Mouse (Mus musculus) midbrain, embryonic 13.5 days (tissue): ENCODE measurements at regions not wholly inside any gene's neighbourhood (a gene's known extent, or its start where the extent isn't known, plus 50 kb on each side); places are given as distances from the start of the nearest gene placed in this dataset.
A peak's percentile ranks its signal among the peaks of the same experiment; 100 is the strongest.
"Not testable (repeated sequence)": the region's sequence is repeated elsewhere in the genome, so short reads cannot be mapped to it uniquely, and the experiment has no call there.

Experiments used
- ATAC-seq: fragments of 200-750 bp; cut with Nextera tagmentation; 2 replicates; pipeline ENCODE4 v1.8.0; 2017; ENCODE audit warnings: mild to moderate bottlenecking, moderate TSS enrichment, moderate library complexity
- H3K27ac ChIP-seq: fragments of 300-500 bp; sonication (generic); 2 replicates; pipeline ENCODE4 v1.5.1; 2015; ENCODE audit warnings: inconsistent platforms, mild to moderate bottlenecking, moderate library complexity
- H3K27me3 ChIP-seq: fragments of 300-500 bp; sonication (generic); 2 replicates; pipeline ENCODE4 v1.6.1; 2015; ENCODE audit warnings: mild to moderate bottlenecking, inconsistent platforms
- H3K36me3 ChIP-seq: fragments of 300-500 bp; sonication (generic); 2 replicates; pipeline ENCODE4 v1.6.1; 2015; ENCODE audit warnings: mild to moderate bottlenecking, inconsistent platforms
- H3K4me1 ChIP-seq: fragments of 300-500 bp; sonication (generic); replicated peaks from 2 replicates; pipeline ENCODE4 v1.6.1; 2015; ENCODE audit warnings: inconsistent platforms
- H3K4me2 ChIP-seq: fragments of 300-500 bp; sonication (generic); replicated peaks from 2 replicates; pipeline ENCODE4 v1.6.1; 2015; ENCODE audit warnings: moderate library complexity, mild to moderate bottlenecking, inconsistent platforms
- H3K4me3 ChIP-seq: fragments of 300-500 bp; sonication (generic); replicated peaks from 2 replicates; pipeline ENCODE4 v1.5.1; 2015; ENCODE audit warnings: mild to moderate bottlenecking, inconsistent platforms
- H3K9ac ChIP-seq: fragments of 300-500 bp; sonication (generic); replicated peaks from 2 replicates; pipeline ENCODE4 v1.6.1; 2015; ENCODE audit warnings: mild to moderate bottlenecking, inconsistent platforms
- H3K9me3 ChIP-seq: fragments of 300-500 bp; sonication (generic); 2 replicates; pipeline ENCODE4 v1.6.1; 2016; ENCODE audit warnings: mild to moderate bottlenecking, inconsistent platforms
- WGBS: fragments of 180-500 bp; shearing (Covaris S2); methylation state at CpG from one replicate; pipeline ENCODE4 v1.1.7; 2015; 5-methylcytosine and 5-hydroxymethylcytosine counted together

DNA sequence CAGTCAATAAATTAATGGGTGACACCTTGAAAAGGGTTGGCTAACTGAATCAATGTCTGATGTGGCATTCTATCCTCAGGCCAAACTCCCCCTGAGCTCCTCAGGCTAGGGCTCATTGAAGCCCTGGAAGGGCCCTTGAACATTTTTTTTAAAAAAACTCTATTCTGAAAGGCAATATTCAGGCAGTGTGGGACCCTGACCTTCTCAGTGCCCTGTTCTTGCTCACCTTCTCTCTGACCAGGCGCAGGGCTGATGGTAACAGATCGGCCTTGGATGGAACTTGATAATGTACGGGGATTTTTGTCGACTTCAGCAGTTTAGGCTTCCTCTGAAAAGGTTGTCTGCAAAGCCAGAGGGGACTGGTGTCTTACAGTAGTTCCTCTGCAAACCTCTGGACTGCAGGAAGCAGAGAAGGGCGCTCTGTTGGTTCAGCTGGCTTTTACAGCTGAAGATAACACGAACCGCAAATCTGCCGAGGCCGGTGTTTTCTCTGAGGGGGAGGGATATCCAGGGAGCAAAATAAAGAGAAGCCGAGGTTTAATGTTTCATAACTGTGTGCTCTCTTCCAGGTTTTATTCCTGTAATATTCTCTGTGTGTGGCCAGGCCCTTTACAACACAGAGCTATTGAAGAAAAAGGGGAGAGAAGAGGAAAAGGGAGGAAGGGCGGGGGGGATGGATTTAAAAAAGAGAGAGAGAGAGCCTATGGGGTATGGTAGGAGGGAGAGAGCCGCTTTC, 73.6 kb upstream of the Rpl34 start:
- Histone ChIP-seq H3K4me1 (peaks cover 20% of the 10 kb centered on the region), H3K27me3 (no peaks in the 10 kb centered on the region), H3K27ac (peak overlapping the region; percentile 60), H3K9ac (no peak overlapping the region), H3K4me3 (no peak overlapping the region), H3K9me3 (no peaks in the 10 kb centered on the region), H3K4me2 (no peak overlapping the region), H3K36me3 (no peaks in the 10 kb centered on the region)
- WGBS = 64% methylated on average over 12 of the region's 12 CpGs
- peak; percentile 62 for ATAC-seq

DNA sequence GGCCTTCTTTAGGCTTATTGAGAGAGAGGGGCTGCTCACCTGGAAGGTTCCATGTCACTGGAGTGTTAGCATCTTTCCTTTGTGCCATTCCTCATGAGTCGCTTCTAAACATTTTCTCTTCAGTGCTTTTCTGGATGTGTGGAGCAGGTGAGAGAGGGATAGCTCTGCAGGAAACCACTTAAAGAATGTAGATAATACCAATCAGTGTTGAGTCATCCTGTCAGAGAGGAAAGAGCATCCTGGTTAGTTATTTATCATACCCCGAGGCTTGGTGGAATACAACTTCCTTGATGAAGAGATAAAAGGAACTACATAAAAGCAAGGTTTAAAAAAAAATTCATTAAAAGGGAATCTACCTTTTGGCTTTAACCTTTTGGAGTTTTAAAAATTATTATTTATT, 69.8 kb upstream of the Rpl34 start:
- WGBS = 78% methylated on average over 2 of the region's 2 CpGs
- Histone ChIP-seq H3K9me3 (no peaks in the 10 kb centered on the region), H3K36me3 (no peaks in the 10 kb centered on the region), H3K4me2 (no peak overlapping the region), H3K27me3 (no peaks in the 10 kb centered on the region), H3K4me3 (no peak overlapping the region), H3K9ac (no peak overlapping the region), H3K27ac (0 out of 2 replicates have a peak overlapping the region, but pooled peaks have one; percentile 31), H3K4me1 (peaks cover 20% of the 10 kb centered on the region)
- no peak for ATAC-seq

DNA sequence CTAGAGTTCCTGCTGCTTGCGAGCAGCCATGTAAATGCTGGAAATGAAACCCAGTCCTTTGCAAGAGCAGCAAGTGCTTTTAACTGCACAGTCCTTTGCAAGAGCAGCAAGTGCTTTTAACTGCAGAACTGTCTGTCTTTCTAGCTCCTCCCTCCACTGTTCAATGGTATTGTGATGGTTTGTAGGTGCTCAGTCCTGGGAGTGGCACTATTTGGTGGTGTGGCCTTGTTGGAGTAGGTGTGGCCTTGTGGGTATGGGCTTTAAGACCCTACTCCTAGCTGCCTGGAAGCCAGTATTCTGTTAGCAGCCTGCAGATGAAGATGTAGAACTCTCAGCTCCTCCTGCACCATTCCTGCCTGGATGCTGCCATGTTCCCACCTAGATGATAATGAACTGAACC, 67.8 kb upstream of the Rpl34 start:
- H3K36me3 ChIP-seq, H3K4me2 ChIP-seq, H3K9me3 ChIP-seq, ATAC-seq, H3K27me3 ChIP-seq, H3K27ac ChIP-seq, H3K4me3 ChIP-seq, H3K9ac ChIP-seq, H3K4me1 ChIP-seq: not testable (repeated sequence)
- 88% methylated on average over 1 of the region's 1 CpGs for WGBS

DNA sequence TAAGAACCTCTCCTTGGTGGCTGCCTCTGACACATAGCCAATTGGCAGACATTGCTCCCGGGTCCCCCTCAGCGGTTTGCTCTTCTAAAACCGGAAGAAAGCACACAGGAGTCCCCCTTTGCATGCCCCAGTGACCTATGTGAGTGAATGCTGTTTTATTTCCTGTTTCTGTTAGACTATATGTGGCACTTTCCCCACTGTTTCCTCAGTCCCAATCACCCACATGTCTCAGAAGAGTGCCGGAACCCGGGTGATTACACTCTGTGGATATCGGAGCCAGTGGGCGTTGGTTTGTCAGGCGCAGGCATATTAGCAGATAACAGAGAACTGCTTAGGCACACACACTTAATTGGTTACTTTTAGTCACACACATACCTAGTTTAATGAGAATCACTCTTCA, 66.3 kb upstream of the Rpl34 start:
- Histone ChIP-seq H3K9me3 (no peaks in the 10 kb centered on the region), H3K27ac (no peak overlapping the region), H3K4me1 (0 out of 2 replicates have a peak, but pooled peaks cover 6% of the 10 kb centered on the region), H3K4me3 (no peak overlapping the region), H3K4me2 (no peak overlapping the region), H3K36me3 (no peaks in the 10 kb centered on the region), H3K27me3 (no peaks in the 10 kb centered on the region), H3K9ac (no peak overlapping the region)
- 86% methylated on average over 8 of the region's 8 CpGs for whole genome bisulfite sequencing
- ATAC-seq = no peak

DNA sequence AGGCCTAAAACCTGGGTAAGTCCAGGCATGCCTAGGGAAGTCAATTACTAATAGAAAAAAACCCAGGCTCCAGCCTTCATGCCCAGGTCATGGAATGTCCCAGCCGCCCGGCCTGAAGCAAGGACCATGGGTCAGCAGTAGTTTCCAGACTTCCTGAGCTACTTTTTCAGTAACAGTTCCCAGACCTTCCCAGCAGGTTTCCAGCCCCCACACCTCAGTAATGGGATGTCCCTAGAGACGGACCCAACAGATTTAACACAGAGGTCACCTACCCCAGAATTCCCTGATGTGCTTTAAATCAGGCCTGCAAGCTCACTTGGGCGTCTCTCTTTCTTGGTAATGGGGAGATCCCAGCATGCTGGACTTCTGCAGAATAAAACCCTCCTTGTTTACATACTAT, 65.2 kb upstream of the Rpl34 start:
- Histone ChIP-seq H3K4me1 (0 out of 2 replicates have a peak, but pooled peaks cover 6% of the 10 kb centered on the region), H3K4me2 (no peak overlapping the region), H3K4me3 (no peak overlapping the region), H3K9ac (no peak overlapping the region), H3K36me3 (no peaks in the 10 kb centered on the region), H3K27me3 (no peaks in the 10 kb centered on the region), H3K9me3 (no peaks in the 10 kb centered on the region), H3K27ac (no peak overlapping the region)
- no peak for ATAC-seq
- WGBS = 91% methylated on average over 4 of the region's 4 CpGs

DNA sequence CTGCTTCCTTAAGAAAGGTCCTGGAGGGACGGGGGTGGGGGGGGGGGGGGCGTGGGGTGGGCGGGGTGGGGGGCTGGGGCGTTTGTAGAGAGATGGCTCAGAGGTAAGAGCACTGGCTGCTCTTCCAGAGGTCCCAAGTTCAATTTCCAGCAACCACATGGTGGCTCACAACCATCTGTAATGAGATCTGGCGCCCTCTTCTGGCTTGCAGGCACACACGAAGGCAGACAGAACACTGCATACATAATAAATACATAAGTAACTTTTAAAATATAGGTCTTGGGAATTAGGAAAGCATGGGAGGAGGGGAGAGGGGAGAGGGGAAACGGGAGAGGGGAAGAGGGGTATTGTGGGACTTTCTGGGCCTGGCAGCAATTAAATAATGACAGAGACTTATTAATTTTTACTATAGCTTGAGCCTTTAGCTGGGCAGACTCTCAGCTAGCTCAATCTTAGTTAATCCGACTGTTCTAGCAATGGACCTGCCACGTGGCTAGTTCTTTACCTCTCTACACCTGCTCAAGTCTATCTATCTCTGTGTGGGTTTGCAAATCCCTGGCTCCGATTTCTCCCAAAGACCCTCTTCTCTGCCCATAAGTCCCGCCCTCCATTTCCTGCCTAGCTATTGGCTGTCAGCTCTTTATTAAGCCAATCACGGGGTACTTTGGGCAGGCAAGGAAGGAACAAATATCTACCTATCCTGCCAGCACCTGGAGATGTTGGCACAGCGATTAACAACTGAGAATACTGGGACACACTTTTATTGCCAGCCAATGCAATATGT, 64.1 kb upstream of the Rpl34 start:
- 27% methylated on average over 11 of the region's 13 CpGs for WGBS
- Histone ChIP-seq H3K4me1 (0 out of 2 replicates have a peak, but pooled peaks cover under 1% of the 10 kb centered on the region), H3K27ac (no peak overlapping the region), H3K9me3 (no peaks in the 10 kb centered on the region), H3K4me2 (no peak overlapping the region), H3K27me3 (no peaks in the 10 kb centered on the region), H3K9ac (no peak overlapping the region), H3K4me3 (no peak overlapping the region), H3K36me3 (no peaks in the 10 kb centered on the region)
- no peak for ATAC-seq

DNA sequence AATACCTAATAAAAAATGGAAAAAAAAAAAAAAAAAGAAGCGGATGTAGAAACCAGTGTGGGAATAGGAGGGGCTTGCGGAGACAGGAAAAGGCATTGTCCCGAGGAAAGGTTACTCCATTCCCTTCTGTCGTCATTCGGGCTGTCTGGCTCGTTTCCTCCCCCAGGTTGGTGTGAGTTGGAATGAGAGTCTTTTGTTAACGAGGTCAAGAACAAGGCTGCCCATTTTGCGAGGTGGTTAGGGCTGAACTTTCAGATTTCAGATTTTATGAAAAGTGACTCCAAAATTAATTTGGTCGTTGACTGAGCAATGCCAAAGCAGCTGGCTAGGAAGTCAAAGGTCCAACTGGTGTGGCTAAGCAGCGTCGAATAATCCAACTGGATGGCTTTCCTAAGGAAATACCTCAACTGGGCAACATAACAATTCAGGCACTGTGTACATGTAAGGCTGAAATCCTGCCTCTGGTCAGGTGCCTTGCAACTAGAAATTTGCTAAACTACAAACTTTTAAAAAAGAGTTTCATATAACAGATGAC, 50.6 kb upstream of the Rpl34 start:
- no peak overlapping the region for H3K27ac ChIP-seq
- no peak for ATAC-seq

More for the DNA sequence above, 50.6 kb upstream of the Rpl34 start:
- WGBS = 87% methylated on average over 11 of the region's 11 CpGs
- Histone ChIP-seq H3K9me3 (no peaks in the 10 kb centered on the region), H3K4me1 (no peaks in the 10 kb centered on the region), H3K9ac (no peak overlapping the region), H3K4me2 (no peak overlapping the region), H3K4me3 (no peak overlapping the region), H3K36me3 (no peaks in the 10 kb centered on the region), H3K27me3 (no peaks in the 10 kb centered on the region)
